Mouse (Mus musculus): ENCODE data around the gene Sgca. TPM values are rescaled to one million over a fixed set of nuclear protein-coding genes. Genes with fewer than 3 reads are reported as not detected.
A peak's percentile ranks its signal among the peaks of the same experiment; 100 is the strongest.
"Not testable (repeated sequence)": the region's sequence is repeated elsewhere in the genome, so short reads cannot be mapped to it uniquely, and the experiment has no call there.

The Sgca gene
- polyA plus RNA-seq, 1 experiment from 2014 or later: not detected

DNA sequence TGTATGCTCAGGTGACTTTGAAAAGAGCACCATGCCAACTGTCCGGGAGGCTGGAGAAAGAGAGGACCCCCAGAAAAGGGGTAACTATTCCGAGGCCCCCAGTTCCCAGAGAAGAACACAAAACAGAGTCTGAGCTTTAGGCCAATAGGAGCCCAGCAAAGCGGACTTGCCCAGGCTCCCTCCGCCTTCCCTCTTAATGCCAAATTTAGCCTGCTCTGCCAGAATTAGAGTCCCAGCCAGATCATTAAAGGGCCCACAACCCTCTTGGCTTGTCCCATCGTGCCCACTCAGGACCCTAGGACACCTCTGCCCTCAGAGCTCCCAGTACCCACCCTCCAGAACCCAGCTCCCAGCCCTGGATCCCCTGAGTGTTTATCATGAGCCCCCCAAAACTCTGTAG, 3.2 kb downstream of the Sgca start:
- 63% methylated on average over 5 of the region's 5 CpGs for WGBS
- no peaks in the 10 kb centered on the region for H3K36me3 ChIP-seq (ENCODE audit: control insufficient read depth, insufficient read depth, low read length)
- H3K27me3 ChIP-seq (replicated peaks; ENCODE audit: control insufficient read depth, insufficient read depth, low read length): no peaks in the 10 kb centered on the region
- DNase-seq (ENCODE audit: low spot score) (no peak), ATAC-seq (replicated peaks; ENCODE audit: low FRiP score, low TSS enrichment, low read depth) (no peak)
- no peak overlapping the region for H3K4me2 ChIP-seq (ENCODE audit: low read length)
- no peak overlapping the region for H3K4me3 ChIP-seq (ENCODE audit: low read depth, low read length)
- H3K9me3 ChIP-seq (ENCODE audit: control insufficient read depth, low read length): no peaks in the 10 kb centered on the region
- H3K4me1 ChIP-seq (replicated peaks; ENCODE audit: control insufficient read depth, insufficient read depth, low read length): no peaks in the 10 kb centered on the region
- no peak overlapping the region for H3K9ac ChIP-seq (ENCODE audit: low read length)
- H3K27ac ChIP-seq (ENCODE audit: low read depth): no peak overlapping the region

- Histone ChIP-seq H3K36me3 (ENCODE audit: control insufficient read depth, insufficient read depth, low read length) (no peaks in the 10 kb centered on the region), H3K4me2 (ENCODE audit: low read length) (no peak overlapping the region), H3K27ac (ENCODE audit: low read depth) (no peak overlapping the region), H3K27me3 (replicated peaks; ENCODE audit: control insufficient read depth, insufficient read depth, low read length) (no peaks in the 10 kb centered on the region), H3K9me3 (ENCODE audit: control insufficient read depth, low read length) (no peaks in the 10 kb centered on the region), H3K4me3 (ENCODE audit: low read depth, low read length) (no peak overlapping the region), H3K9ac (ENCODE audit: low read length) (no peak overlapping the region), H3K4me1 (replicated peaks; ENCODE audit: control insufficient read depth, insufficient read depth, low read length) (no peaks in the 10 kb centered on the region)
- WGBS: 71% methylated on average over 16 of the region's 16 CpGs
- ATAC-seq (replicated peaks; ENCODE audit: low FRiP score, low TSS enrichment, low read depth) (no peak), DNase-seq (ENCODE audit: low spot score) (no peak)
Measured at GRCm38 (mm10) chr11:94971895-94972615, 4.1 kb downstream of the Sgca start.

GRCm38 (mm10) chr11:94970210-94970943, 5.8 kb downstream of the Sgca start:
- no peak overlapping the region for H3K9ac ChIP-seq (ENCODE audit: low read length)
- DNase-seq (ENCODE audit: low spot score) (peak; percentile 85), ATAC-seq (replicated peaks; ENCODE audit: low FRiP score, low TSS enrichment, low read depth) (peak; percentile 57; the same call in 1 of the 2 replicates)
- no peaks in the 10 kb centered on the region for H3K9me3 ChIP-seq (ENCODE audit: control insufficient read depth, low read length)
- H3K36me3 ChIP-seq (ENCODE audit: control insufficient read depth, insufficient read depth, low read length): no peaks in the 10 kb centered on the region
- H3K27me3 ChIP-seq (replicated peaks; ENCODE audit: control insufficient read depth, insufficient read depth, low read length): no peaks in the 10 kb centered on the region
- H3K27ac ChIP-seq (ENCODE audit: low read depth): no peak overlapping the region
- H3K4me2 ChIP-seq (ENCODE audit: low read length): no peak overlapping the region
- H3K4me3 ChIP-seq (ENCODE audit: low read depth, low read length): no peak overlapping the region
- H3K4me1 ChIP-seq (replicated peaks; ENCODE audit: control insufficient read depth, insufficient read depth, low read length): no peaks in the 10 kb centered on the region
- 62% methylated on average over 15 of the region's 15 CpGs for WGBS

DNA sequence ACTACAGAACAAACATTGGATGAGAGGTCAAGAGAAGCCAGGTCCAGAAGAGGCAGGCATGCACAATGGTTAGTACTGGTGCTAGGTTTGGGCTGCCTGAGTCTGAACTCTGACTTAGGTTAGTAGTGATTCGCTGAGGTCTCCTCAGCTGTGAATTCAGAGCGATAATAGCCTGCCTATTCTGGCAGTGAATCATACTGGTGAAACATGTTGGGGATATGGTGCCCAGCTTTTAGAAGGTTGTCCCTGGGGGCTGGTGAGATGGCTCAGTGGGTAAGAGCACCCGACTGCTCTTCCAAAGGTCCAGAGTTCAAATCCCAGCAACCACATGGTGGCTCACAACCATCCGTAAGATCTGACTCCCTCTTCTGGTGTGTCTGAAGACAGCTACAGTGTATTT, 6.4 kb downstream of the Sgca start:
- H3K27ac ChIP-seq (ENCODE audit: low read depth); DNase-seq (ENCODE audit: low spot score); H3K4me1 ChIP-seq (replicated peaks; ENCODE audit: control insufficient read depth, insufficient read depth, low read length); H3K36me3 ChIP-seq (ENCODE audit: control insufficient read depth, insufficient read depth, low read length); H3K27me3 ChIP-seq (replicated peaks; ENCODE audit: control insufficient read depth, insufficient read depth, low read length); ATAC-seq (replicated peaks; ENCODE audit: low FRiP score, low TSS enrichment, low read depth); H3K9ac ChIP-seq (ENCODE audit: low read length); H3K9me3 ChIP-seq (ENCODE audit: control insufficient read depth, low read length); H3K4me3 ChIP-seq (ENCODE audit: low read depth, low read length); H3K4me2 ChIP-seq (ENCODE audit: low read length): not testable (repeated sequence)
- 91% methylated on average over 4 of the region's 4 CpGs for WGBS

DNA sequence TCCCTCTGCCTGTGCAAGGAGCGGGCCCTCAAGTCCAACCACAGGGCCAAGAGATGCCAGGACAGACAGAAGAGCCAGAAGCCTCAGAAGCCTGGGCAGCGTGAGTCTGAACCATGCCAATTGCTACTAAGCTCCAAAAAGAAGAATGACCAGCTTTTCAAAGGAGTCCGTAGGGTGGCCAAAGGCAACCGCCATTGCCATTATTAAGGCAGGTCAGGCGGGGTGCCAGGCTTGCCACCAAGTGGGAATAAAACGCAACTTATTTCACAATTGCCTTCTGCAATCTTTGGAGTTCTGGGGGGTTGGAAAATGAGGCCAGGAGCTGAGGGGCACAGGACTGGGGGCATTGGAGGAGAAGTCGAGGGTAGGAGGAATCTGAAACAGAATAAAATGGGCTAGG, 7.9 kb downstream of the Sgca start:
- Histone ChIP-seq H3K4me1 (replicated peaks; ENCODE audit: control insufficient read depth, insufficient read depth, low read length) (no peaks in the 10 kb centered on the region), H3K9me3 (ENCODE audit: control insufficient read depth, low read length) (no peaks in the 10 kb centered on the region), H3K9ac (ENCODE audit: low read length) (no peak overlapping the region), H3K36me3 (ENCODE audit: control insufficient read depth, insufficient read depth, low read length) (no peaks in the 10 kb centered on the region), H3K27me3 (replicated peaks; ENCODE audit: control insufficient read depth, insufficient read depth, low read length) (no peaks in the 10 kb centered on the region), H3K4me2 (ENCODE audit: low read length) (no peak overlapping the region), H3K4me3 (ENCODE audit: low read depth, low read length) (no peak overlapping the region), H3K27ac (ENCODE audit: low read depth) (no peak overlapping the region)
- DNase-seq (ENCODE audit: low spot score) (no peak), ATAC-seq (replicated peaks; ENCODE audit: low FRiP score, low TSS enrichment, low read depth) (no peak)
- 84% methylated on average over 7 of the region's 7 CpGs for WGBS

DNA sequence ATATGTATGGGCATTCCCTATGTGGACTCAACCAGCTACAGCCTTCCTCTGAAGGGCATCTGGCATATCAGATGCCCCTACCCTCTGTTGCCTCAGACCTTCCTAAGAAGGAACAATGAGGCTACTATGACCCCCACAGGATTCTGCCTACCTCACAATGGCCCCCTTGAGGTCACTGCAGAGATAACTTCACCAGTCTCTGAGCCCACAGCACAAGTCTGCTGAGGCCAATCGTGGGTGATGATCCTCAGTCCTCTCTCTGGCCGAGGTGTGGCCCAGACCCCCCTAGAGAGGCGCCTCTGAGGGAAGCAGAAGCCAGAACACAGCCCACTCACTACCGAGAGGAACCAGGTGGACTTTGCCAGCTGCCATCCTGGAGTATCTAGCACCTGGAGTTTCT, 8.7 kb downstream of the Sgca start, which contains the start of gene Hils1:
Gene Hils1 (plus strand): TSS at position 175 of the 400 bp plus-strand sequence.
- Histone ChIP-seq H3K9ac (ENCODE audit: low read length) (no peak within 1 kb of the TSS), H3K36me3 (ENCODE audit: control insufficient read depth, insufficient read depth, low read length) (no peaks in the 10 kb centered on the region), H3K9me3 (ENCODE audit: control insufficient read depth, low read length) (no peaks in the 10 kb centered on the region), H3K4me2 (ENCODE audit: low read length) (no peak within 1 kb of the TSS), H3K4me3 (ENCODE audit: low read depth, low read length) (no peak within 1 kb of the TSS), H3K27ac (ENCODE audit: low read depth) (no peak within 1 kb of the TSS), H3K4me1 (replicated peaks; ENCODE audit: control insufficient read depth, insufficient read depth, low read length) (no peaks in the 10 kb centered on the region), H3K27me3 (replicated peaks; ENCODE audit: control insufficient read depth, insufficient read depth, low read length) (no peaks in the 10 kb centered on the region)
- WGBS: 44% methylated on average over 4 of the region's 4 CpGs
- DNase-seq (ENCODE audit: low spot score): no peak
- no peak for ATAC-seq (replicated peaks; ENCODE audit: low FRiP score, low TSS enrichment, low read depth)

DNA sequence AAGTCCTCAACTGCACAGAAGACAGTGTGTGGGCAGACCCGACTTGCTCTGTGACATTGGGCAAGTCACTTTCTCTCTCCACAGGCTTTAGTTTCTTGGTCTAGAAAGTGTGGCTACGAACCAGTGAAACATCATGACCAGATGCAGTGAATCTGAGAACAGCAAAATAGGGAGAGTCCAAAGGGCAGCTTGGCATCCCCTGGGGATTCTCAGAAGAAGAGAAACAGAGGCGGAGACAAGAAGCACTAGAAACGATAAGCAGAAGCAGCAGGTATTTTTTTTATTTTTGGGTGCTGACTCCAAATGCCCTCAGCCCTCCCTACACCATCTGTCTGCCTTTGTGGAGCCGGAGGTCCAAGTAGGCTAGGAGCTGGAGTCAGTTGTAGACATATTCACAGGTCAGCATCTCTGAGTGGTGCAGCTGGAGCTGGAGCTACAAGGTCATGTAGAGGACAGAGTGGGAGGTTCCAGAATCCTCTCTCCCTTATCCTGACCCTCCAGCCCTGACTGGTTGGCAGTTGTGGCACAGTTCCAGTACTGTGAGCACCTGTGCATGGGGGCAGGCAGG, 13.5 kb downstream of the Sgca start:
- no peak overlapping the region for H3K4me3 ChIP-seq (ENCODE audit: low read depth, low read length)
- peaks cover 6% of the 10 kb centered on the region for H3K4me1 ChIP-seq (replicated peaks; ENCODE audit: control insufficient read depth, insufficient read depth, low read length)
- H3K9ac ChIP-seq (ENCODE audit: low read length): no peak overlapping the region
- DNase-seq (ENCODE audit: low spot score): no peak
- 57% methylated on average over 5 of the region's 5 CpGs for WGBS
- no peaks in the 10 kb centered on the region for H3K36me3 ChIP-seq (ENCODE audit: control insufficient read depth, insufficient read depth, low read length)
- no peaks in the 10 kb centered on the region for H3K27me3 ChIP-seq (replicated peaks; ENCODE audit: control insufficient read depth, insufficient read depth, low read length)
- no peaks in the 10 kb centered on the region for H3K9me3 ChIP-seq (ENCODE audit: control insufficient read depth, low read length)
- ATAC-seq (replicated peaks; ENCODE audit: low FRiP score, low TSS enrichment, low read depth): no peak
- H3K4me2 ChIP-seq (ENCODE audit: low read length): no peak overlapping the region
- H3K27ac ChIP-seq (ENCODE audit: low read depth): no peak overlapping the region

DNA sequence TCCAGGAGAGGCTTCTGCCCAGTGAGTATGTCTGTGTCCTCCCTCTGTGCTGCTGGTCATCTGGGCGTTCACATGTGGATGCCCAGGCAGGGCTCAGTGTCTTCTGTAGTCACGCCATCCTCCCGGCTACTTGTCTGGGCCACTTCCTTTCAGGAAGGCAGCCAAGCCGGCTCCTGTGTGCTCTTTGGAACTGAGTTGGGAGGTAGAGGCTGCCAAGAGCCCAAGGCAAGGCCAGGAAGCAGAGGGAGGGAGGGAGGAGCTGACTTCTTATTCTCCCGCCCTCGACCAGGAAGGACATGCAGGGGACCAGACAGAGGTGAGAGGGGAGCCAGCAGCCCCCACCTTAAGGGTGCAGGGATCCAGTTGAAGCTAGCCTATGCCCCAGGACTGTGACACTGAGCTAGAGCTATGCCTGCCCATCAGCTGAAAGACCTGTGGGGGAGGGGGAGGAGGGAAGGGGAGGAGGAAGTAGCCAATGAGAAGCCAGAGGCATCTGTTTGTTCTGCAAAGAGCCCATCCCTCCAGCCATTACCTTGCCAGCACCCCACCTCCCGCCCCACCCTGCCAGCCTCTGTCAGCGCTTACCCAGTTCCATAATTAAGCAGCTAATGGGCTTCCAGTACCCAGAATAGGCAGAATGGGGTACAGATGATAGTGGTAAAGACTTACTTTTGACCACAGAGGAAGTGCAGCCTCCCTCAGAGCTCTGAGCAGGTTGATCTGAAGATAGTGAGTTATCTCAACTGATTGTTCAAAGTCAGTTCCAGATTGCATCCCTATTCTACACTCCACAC, 17.9 kb downstream of the Sgca start:
- peak; percentile 47 for ATAC-seq (replicated peaks; ENCODE audit: low FRiP score, low TSS enrichment, low read depth)
- H3K9me3 ChIP-seq (ENCODE audit: control insufficient read depth, low read length): no peaks in the 10 kb centered on the region
- H3K36me3 ChIP-seq (ENCODE audit: control insufficient read depth, insufficient read depth, low read length): no peaks in the 10 kb centered on the region
- no peak overlapping the region for H3K9ac ChIP-seq (ENCODE audit: low read length)
- peaks cover 6% of the 10 kb centered on the region for H3K4me1 ChIP-seq (replicated peaks; ENCODE audit: control insufficient read depth, insufficient read depth, low read length)
- 0 out of 2 replicates have a peak overlapping the region, but pooled peaks have one; percentile 20 for H3K4me2 ChIP-seq (ENCODE audit: low read length)
- H3K4me3 ChIP-seq (ENCODE audit: low read depth, low read length): no peak overlapping the region
- H3K27me3 ChIP-seq (replicated peaks; ENCODE audit: control insufficient read depth, insufficient read depth, low read length): no peaks in the 10 kb centered on the region
- DNase-seq (ENCODE audit: low spot score): no peak
- 13% methylated on average over 8 of the region's 8 CpGs for WGBS
- H3K27ac ChIP-seq (ENCODE audit: low read depth): no peak overlapping the region
